Comparison of ENCODE assay signal across 8 mouse cellular contexts in genomic region chr16:24435115-24435553, GRCm38 (mm10). TPM values are rescaled to one million over a fixed set of nuclear protein-coding genes. Genes with fewer than 3 reads are reported as not detected.
DNase-seq lines count a peak whose midpoint lies in the region; ATAC-seq lines count a peak whose summit lies in the region.

No protein-coding gene starts in this region.

- no peaks in the 10 kb centered on the region for H3K27me3 ChIP-seq in forebrain, embryonic 15.5 days
- no peaks in the 10 kb centered on the region for H3K27me3 ChIP-seq in forebrain, embryonic 10.5 days (ENCODE audit: poor library complexity, severe bottlenecking)
- H3K27me3 ChIP-seq in embryonic facial prominence, embryonic 13.5 days, result no peaks in the 10 kb centered on the region
- H3K27me3 ChIP-seq in kidney, embryonic 14.5 days (ENCODE audit: control insufficient read depth, insufficient read depth, low read length), result no peaks in the 10 kb centered on the region
- H3K27me3 ChIP-seq in stomach, embryonic 16.5 days (ENCODE audit: control insufficient read depth, insufficient read depth, low read length), result no peaks in the 10 kb centered on the region

- WGBS in forebrain, embryonic 15.5 days, result 51% methylated on average over 6 of the region's 6 CpGs
- WGBS in forebrain, embryonic 10.5 days, result 87% methylated on average over 6 of the region's 6 CpGs
- WGBS in embryonic facial prominence, embryonic 13.5 days, result 71% methylated on average over 6 of the region's 6 CpGs
- WGBS in kidney, embryonic 14.5 days, result 39% methylated on average over 6 of the region's 6 CpGs
- 55% methylated on average over 6 of the region's 6 CpGs for WGBS in stomach, embryonic 16.5 days

- H3K4me3 ChIP-seq in forebrain, embryonic 15.5 days, result no peak overlapping the region
- H3K4me3 ChIP-seq in forebrain, embryonic 10.5 days, result no peak overlapping the region
- no peak overlapping the region for H3K4me3 ChIP-seq in embryonic facial prominence, embryonic 13.5 days
- no peak overlapping the region for H3K4me3 ChIP-seq in kidney, embryonic 14.5 days (ENCODE audit: low read length)
- H3K4me3 ChIP-seq in stomach, embryonic 16.5 days (replicated peaks; ENCODE audit: low read length), result no peak overlapping the region

- H3K9ac ChIP-seq in forebrain, embryonic 15.5 days (replicated peaks), result no peak overlapping the region
- H3K9ac ChIP-seq in embryonic facial prominence, embryonic 13.5 days, result no peak overlapping the region
- H3K9ac ChIP-seq in kidney, embryonic 14.5 days (ENCODE audit: low read depth, low read length), result no peak overlapping the region
- H3K9ac ChIP-seq in stomach, embryonic 16.5 days (ENCODE audit: low read length), result no peak overlapping the region

- ATAC-seq in forebrain, embryonic 15.5 days (replicated peaks), result 0 out of 2 replicates have a peak, but pooled peaks have one; percentile 11
- ATAC-seq in embryonic facial prominence, embryonic 13.5 days (ENCODE audit: insufficient number of reproducible peaks, insufficient read depth, low FRiP score, low TSS enrichment, low read depth), result no peak
- peak; percentile 45; the same call in 1 of the 2 replicates for ATAC-seq in kidney, embryonic 14.5 days (ENCODE audit: low FRiP score, low TSS enrichment)
- 0 out of 2 replicates have a peak, but pooled peaks have one; percentile 30 for ATAC-seq in stomach, embryonic 16.5 days (ENCODE audit: insufficient read depth, low FRiP score)

- 0 out of 2 replicates have a peak overlapping the region, but pooled peaks have one; percentile 34 for H3K27ac ChIP-seq in forebrain, embryonic 15.5 days (replicated peaks)
- H3K27ac ChIP-seq in forebrain, embryonic 10.5 days, result no peak overlapping the region
- 0 out of 2 replicates have a peak overlapping the region, but pooled peaks have one; percentile 51 for H3K27ac ChIP-seq in embryonic facial prominence, embryonic 13.5 days
- peak overlapping the region; percentile 65 for H3K27ac ChIP-seq in kidney, embryonic 14.5 days (ENCODE audit: low read depth, low read length)
- H3K27ac ChIP-seq in stomach, embryonic 16.5 days (ENCODE audit: low read length), result peak overlapping the region; percentile 39; the same call in 1 of the 2 replicates

- H3K4me2 ChIP-seq in forebrain, embryonic 15.5 days (replicated peaks), result no peak overlapping the region
- no peak overlapping the region for H3K4me2 ChIP-seq in embryonic facial prominence, embryonic 13.5 days
- H3K4me2 ChIP-seq in kidney, embryonic 14.5 days (replicated peaks; ENCODE audit: low read depth, low read length), result no peak overlapping the region; the same call in 1 of the 2 replicates
- H3K4me2 ChIP-seq in stomach, embryonic 16.5 days (ENCODE audit: low read depth, low read length), result no peak overlapping the region

- H3K4me1 ChIP-seq in forebrain, embryonic 15.5 days, result peaks cover 16% of the 10 kb centered on the region
- peaks cover 38% of the 10 kb centered on the region for H3K4me1 ChIP-seq in forebrain, embryonic 10.5 days
- peaks cover 26% of the 10 kb centered on the region for H3K4me1 ChIP-seq in embryonic facial prominence, embryonic 13.5 days
- H3K4me1 ChIP-seq in kidney, embryonic 14.5 days (ENCODE audit: control insufficient read depth, insufficient read depth, low read length), result peaks cover 26% of the 10 kb centered on the region
- peaks cover 33% of the 10 kb centered on the region for H3K4me1 ChIP-seq in stomach, embryonic 16.5 days (ENCODE audit: control insufficient read depth, insufficient read depth, low read length)

- H3K36me3 ChIP-seq in forebrain, embryonic 15.5 days, result no peaks in the 10 kb centered on the region
- H3K36me3 ChIP-seq in forebrain, embryonic 10.5 days (replicated peaks), result no peaks in the 10 kb centered on the region
- H3K36me3 ChIP-seq in embryonic facial prominence, embryonic 13.5 days, result no peaks in the 10 kb centered on the region
- H3K36me3 ChIP-seq in kidney, embryonic 14.5 days (ENCODE audit: control insufficient read depth, insufficient read depth, low read length), result no peaks in the 10 kb centered on the region
- no peaks in the 10 kb centered on the region for H3K36me3 ChIP-seq in stomach, embryonic 16.5 days (ENCODE audit: control insufficient read depth, insufficient read depth, low read length)

- DNase-seq in forebrain, embryonic 10.5 days (ENCODE audit: extremely low spot score, low spot score), result no peak
- DNase-seq in B cell, adult 2 months, result peak; percentile 41 to 46
- no peak for DNase-seq in frontal cortex, adult 2 months (ENCODE audit: extremely low spot score in 1 of 2, low spot score in 1 of 2)
- DNase-seq in urinary bladder, postnatal 36 days (ENCODE audit: low spot score in 2 of 2), result no peak

- H3K9me3 ChIP-seq in forebrain, embryonic 15.5 days, result no peaks in the 10 kb centered on the region
- H3K9me3 ChIP-seq in forebrain, embryonic 10.5 days, result no peaks in the 10 kb centered on the region
- H3K9me3 ChIP-seq in embryonic facial prominence, embryonic 13.5 days, result no peaks in the 10 kb centered on the region
- H3K9me3 ChIP-seq in kidney, embryonic 14.5 days (ENCODE audit: control insufficient read depth, low read length), result no peaks in the 10 kb centered on the region
- no peaks in the 10 kb centered on the region for H3K9me3 ChIP-seq in stomach, embryonic 16.5 days (replicated peaks; ENCODE audit: control insufficient read depth, low read length)

RNA-seq across cellular contexts. Expression of gene Lpp, which starts 41.8 kb away (rescaled TPM):
- 10.7 and 11.2 TPM in 2 replicates for polyA plus RNA-seq in forebrain, embryonic 15.5 days (2015; fragmentation: Nextera tagmentation; extraction: Ambion mirVana)
- polyA plus RNA-seq in forebrain, embryonic 10.5 days (2016; fragmentation: Nextera tagmentation; extraction: Ambion mirVana), result 27.3 and 27.9 TPM in 2 replicates
- polyA plus RNA-seq in embryonic facial prominence, embryonic 13.5 days (2015; fragmentation: Nextera tagmentation; extraction: Ambion mirVana), result 48.9 and 49.3 TPM in 2 replicates
- 36.9 and 49.2 TPM in 2 replicates for polyA plus RNA-seq in kidney, embryonic 14.5 days (2014; fragmentation: Nextera tagmentation; extraction: Ambion mirVana)
- 79.4 and 89.8 TPM in 2 replicates for polyA plus RNA-seq in stomach, embryonic 16.5 days (2015; fragmentation: Nextera tagmentation; extraction: Ambion mirVana)
- 2.8 and 3.0 TPM in 2 replicates for polyA plus RNA-seq in frontal cortex, adult 2 months (2012; rRNA removed)

Comparison
In these comparisons a context has a peak if more than half of its experiments do, and no peak if none do; other contexts are left out.
1. DNase-seq: peak in B cell, adult 2 months (2 of 2); none in forebrain, embryonic 10.5 days (single experiment), frontal cortex, adult 2 months (0 of 2) and urinary bladder, postnatal 36 days (0 of 2).